Mouse (Mus musculus): ENCODE measurements around the gene Jmjd7.

DNA sequence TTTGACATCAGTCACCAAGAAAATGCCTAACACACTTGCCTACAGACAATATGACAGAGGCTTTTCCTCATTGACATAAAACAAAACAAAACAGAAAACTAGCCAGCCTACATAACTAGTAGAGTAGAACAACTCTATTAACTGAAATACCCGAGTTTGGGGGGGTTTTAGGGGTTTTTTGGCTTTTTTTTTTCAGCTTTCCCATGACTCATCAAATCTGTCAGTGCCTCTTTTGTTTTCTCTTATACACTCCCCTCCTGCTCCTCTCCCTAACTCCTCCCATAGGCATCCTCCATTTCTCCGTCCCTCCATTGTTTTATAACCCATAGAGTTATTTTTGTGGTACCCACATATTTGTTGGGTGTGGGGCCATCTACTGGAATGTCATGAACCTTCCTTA, 33.8 kb upstream of the Jmjd7 start:
- TF ChIP-seq EP300 (IDR thresholded peaks at IDR 0.05; ENCODE audit: low read length) (no peak), MAX (IDR thresholded peaks at IDR 0.05; ENCODE audit: low read length) (no peak), POLR2A (IDR thresholded peaks at IDR 0.05; ENCODE audit: low read depth, low read length) (no peak), CTCF (conservative IDR thresholded peaks at IDR 0.05 in 1 of 2, IDR thresholded peaks at IDR 0.05 in 1 of 2; ENCODE audit: low read depth in 2 of 2, low read length in 2 of 2) (no peak), UBTF (IDR thresholded peaks at IDR 0.05; ENCODE audit: low read depth, low read length) (no peak), POLR2AphosphoS2 (IDR thresholded peaks at IDR 0.05; ENCODE audit: low read depth, low read length) (no peak), SMC3 (IDR thresholded peaks at IDR 0.05; ENCODE audit: low read depth, low read length) (no peak), E2F4 (IDR thresholded peaks at IDR 0.05; ENCODE audit: insufficient replicate concordance, low read depth, low read length) (no peak), CHD1 (IDR thresholded peaks at IDR 0.05; ENCODE audit: low read depth, low read length) (no peak), KAT2A (IDR thresholded peaks at IDR 0.05; ENCODE audit: insufficient replicate concordance, low read length) (no peak), TBP (conservative IDR thresholded peaks at IDR 0.05; ENCODE audit: low read depth, low read length) (no peak), JUND (conservative IDR thresholded peaks at IDR 0.05; ENCODE audit: low read depth, low read length) (no peak), ZNF384 (IDR thresholded peaks at IDR 0.05; ENCODE audit: low read depth, low read length) (no peak), TCF12 (IDR thresholded peaks at IDR 0.05; ENCODE audit: low read depth, low read length) (no peak)
